Mouse (Mus musculus): ENCODE data around the gene Gm10277. TPM values are rescaled to one million over a fixed set of nuclear protein-coding genes. Genes with fewer than 3 reads are reported as not detected.

Gene Gm10277
- polyA plus RNA-seq, 1 experiment from 2014 or later = 1.4 TPM

DNA sequence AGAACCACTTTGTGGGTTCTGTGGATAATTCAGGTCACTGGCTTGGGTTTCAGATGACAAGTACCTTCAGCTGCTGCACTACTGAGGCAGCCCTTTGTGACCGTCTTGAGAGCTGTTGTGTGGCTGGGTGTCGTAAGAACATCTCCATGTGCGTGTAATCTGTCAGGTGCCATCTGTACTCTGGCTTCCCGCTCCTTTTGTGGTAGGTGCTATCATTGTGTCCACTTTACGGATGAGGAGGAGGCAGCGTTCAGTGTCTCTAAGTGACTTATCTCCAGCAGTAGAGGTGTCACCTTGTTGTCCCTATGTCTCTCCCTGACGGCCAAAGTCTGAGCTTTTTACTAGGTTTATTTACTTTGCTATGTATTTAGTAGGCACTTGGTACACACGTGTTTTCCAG is 17.2 kb downstream of the Gm10277 start:
- no peak overlapping the region for H3K4me3 ChIP-seq (replicated peaks; ENCODE audit: low read length)
- no peaks in the 10 kb centered on the region for H3K36me3 ChIP-seq (ENCODE audit: control insufficient read depth, insufficient read depth, low read length)
- H3K4me1 ChIP-seq (ENCODE audit: control insufficient read depth, insufficient read depth, low read length) = peaks cover 24% of the 10 kb centered on the region
- no peak overlapping the region for H3K27ac ChIP-seq (ENCODE audit: low read length)
- H3K9ac ChIP-seq (ENCODE audit: low read length) = no peak overlapping the region
- no peak for ATAC-seq (ENCODE audit: insufficient read depth, low FRiP score)
- no peak overlapping the region for H3K4me2 ChIP-seq (ENCODE audit: low read depth, low read length)
- WGBS = 70% methylated on average over 8 of the region's 8 CpGs
- no peaks in the 10 kb centered on the region for H3K9me3 ChIP-seq (replicated peaks; ENCODE audit: control insufficient read depth, low read length)
- H3K27me3 ChIP-seq (ENCODE audit: control insufficient read depth, insufficient read depth, low read length) = no peaks in the 10 kb centered on the region

DNA sequence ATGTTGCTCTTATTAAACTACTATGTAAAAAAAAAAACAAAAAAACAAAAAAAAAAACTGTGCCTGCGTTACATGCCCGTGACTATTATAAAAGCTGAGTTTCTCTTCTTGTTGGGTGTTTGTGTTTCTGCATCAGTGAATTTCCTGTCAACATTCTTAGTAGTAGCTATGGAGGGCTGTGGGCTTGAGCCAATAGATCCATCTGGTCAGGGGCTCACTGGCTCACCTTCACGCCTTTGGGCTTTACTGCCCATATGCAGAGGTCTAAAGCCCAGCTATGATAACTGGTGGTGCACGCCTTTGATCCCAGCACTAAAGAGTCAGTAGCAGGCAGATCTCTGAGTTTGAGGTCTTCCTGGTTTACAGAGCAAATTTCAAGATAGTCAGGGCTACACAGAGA is 18.1 kb downstream of the Gm10277 start:
- no peak overlapping the region for H3K4me3 ChIP-seq (replicated peaks; ENCODE audit: low read length)
- H3K4me1 ChIP-seq (ENCODE audit: control insufficient read depth, insufficient read depth, low read length) = peaks cover 30% of the 10 kb centered on the region
- 78% methylated on average over 4 of the region's 4 CpGs for WGBS
- no peaks in the 10 kb centered on the region for H3K36me3 ChIP-seq (ENCODE audit: control insufficient read depth, insufficient read depth, low read length)
- no peaks in the 10 kb centered on the region for H3K27me3 ChIP-seq (ENCODE audit: control insufficient read depth, insufficient read depth, low read length)
- no peak overlapping the region for H3K27ac ChIP-seq (ENCODE audit: low read length)
- H3K9me3 ChIP-seq (replicated peaks; ENCODE audit: control insufficient read depth, low read length) = no peaks in the 10 kb centered on the region
- ATAC-seq (ENCODE audit: insufficient read depth, low FRiP score) = no peak
- no peak overlapping the region for H3K4me2 ChIP-seq (ENCODE audit: low read depth, low read length)
- no peak overlapping the region for H3K9ac ChIP-seq (ENCODE audit: low read length)

DNA sequence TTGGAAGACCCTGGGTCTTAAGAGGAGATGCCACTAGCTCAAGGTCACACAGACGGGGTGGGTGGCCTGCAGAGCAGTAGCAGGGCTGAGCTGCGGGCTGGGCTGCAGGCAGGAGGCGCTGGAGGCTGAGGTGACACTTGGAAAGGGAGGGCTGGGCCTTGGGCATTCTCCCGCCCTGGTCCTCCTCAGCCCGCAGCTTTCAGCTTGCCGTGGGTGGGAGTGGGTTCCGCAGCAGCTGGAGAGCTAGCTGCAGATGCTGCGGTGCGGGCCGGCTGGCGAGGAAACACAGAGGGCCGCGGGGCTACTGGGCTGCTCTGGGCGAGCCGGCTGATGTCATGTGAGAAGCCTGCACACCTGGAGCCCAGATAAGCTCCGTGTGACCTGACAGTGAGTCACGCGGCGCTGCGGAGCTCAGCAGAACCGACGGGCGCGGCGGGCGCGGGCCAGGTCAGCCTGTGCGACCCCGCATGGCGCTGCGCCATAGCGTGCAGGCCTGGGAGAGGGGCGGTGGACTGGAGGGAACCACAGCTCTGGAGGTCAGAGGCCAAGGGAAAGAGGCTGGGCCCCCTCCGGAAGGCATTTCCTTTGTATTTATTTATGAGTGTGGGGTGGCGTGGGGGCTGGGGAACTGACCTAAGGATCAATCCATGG is 21.1 kb downstream of the Gm10277 start:
- ATAC-seq (ENCODE audit: insufficient read depth, low FRiP score) = peak; percentile 68
- 3% methylated on average over 35 of the region's 35 CpGs for WGBS
- Histone ChIP-seq H3K4me3 (replicated peaks; ENCODE audit: low read length) (peak overlapping the region; percentile 48), H3K9ac (ENCODE audit: low read length) (peak overlapping the region; percentile 69), H3K4me1 (ENCODE audit: control insufficient read depth, insufficient read depth, low read length) (peaks cover 35% of the 10 kb centered on the region), H3K9me3 (replicated peaks; ENCODE audit: control insufficient read depth, low read length) (no peaks in the 10 kb centered on the region), H3K4me2 (ENCODE audit: low read depth, low read length) (peak overlapping the region; percentile 64), H3K27ac (ENCODE audit: low read length) (peak overlapping the region; percentile 73), H3K36me3 (ENCODE audit: control insufficient read depth, insufficient read depth, low read length) (no peaks in the 10 kb centered on the region), H3K27me3 (ENCODE audit: control insufficient read depth, insufficient read depth, low read length) (no peaks in the 10 kb centered on the region)

DNA sequence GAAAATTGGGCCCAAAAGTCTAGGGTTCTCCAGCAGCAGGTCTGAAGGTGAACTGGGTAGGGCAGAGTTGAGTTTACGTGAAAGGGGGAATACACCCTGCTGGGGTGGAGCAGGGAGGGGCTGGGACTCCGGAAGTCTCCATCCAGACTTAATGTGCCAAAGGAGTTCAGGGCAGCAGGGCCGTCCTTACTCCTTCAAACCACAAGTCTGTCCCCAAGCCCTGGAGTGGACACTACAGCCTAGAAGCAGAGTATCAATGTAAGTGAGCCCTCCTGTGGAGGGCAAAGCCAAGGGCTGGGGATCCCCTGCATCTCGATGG is 22.1 kb downstream of the Gm10277 start:
- Histone ChIP-seq H3K4me1 (ENCODE audit: control insufficient read depth, insufficient read depth, low read length) (peaks cover 35% of the 10 kb centered on the region), H3K27me3 (ENCODE audit: control insufficient read depth, insufficient read depth, low read length) (no peaks in the 10 kb centered on the region), H3K4me2 (ENCODE audit: low read depth, low read length) (peak overlapping the region; percentile 64), H3K9me3 (replicated peaks; ENCODE audit: control insufficient read depth, low read length) (no peaks in the 10 kb centered on the region), H3K9ac (ENCODE audit: low read length) (peak overlapping the region; percentile 36; the same call in 1 of the 2 replicates), H3K4me3 (replicated peaks; ENCODE audit: low read length) (0 out of 2 replicates have a peak overlapping the region, but pooled peaks have one; percentile 9), H3K27ac (ENCODE audit: low read length) (peak overlapping the region; percentile 73), H3K36me3 (ENCODE audit: control insufficient read depth, insufficient read depth, low read length) (no peaks in the 10 kb centered on the region)
- peak; percentile 14; the same call in 1 of the 2 replicates for ATAC-seq (ENCODE audit: insufficient read depth, low FRiP score)
- 45% methylated on average over 4 of the region's 4 CpGs for WGBS

DNA sequence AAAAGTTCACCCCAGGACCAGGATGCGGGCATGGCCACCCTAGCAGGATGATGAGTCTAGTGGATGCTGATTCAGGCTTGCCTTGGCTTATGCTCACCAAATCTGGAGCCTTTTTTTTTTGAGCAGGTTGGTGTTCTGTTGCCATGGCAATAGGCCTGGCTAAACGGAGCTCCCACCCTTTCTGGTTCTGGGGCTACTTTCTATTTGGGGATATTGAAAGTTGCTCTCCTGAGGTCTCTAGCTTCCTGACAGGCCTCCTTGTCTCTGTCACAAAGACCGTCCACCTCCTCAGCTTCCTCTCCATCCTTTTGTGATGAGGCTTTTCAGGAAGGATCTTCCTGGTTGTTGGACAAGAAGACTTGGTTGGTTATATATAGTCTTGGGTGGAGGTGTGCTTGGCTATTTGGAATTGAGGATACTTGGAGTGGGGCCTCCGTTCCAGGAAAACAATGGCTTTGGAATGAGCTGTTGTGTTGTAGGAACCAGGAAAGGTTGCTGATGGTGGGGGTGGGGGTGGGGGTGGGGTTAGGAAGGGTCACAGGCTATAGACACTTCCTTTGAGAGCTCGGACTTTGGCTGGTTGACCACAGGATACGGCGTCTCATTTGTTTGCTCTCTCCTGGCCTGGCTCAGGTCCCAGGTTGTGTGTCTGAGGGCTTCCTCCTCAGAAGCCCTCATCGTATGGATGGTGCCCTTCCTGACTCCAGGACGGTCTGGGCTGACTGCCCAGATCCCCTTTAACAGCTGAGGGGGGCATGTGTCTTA is 22.7 kb downstream of the Gm10277 start:
- Histone ChIP-seq H3K27ac (ENCODE audit: low read length) (peak overlapping the region; percentile 90), H3K9me3 (replicated peaks; ENCODE audit: control insufficient read depth, low read length) (no peaks in the 10 kb centered on the region), H3K4me3 (replicated peaks; ENCODE audit: low read length) (peak overlapping the region; percentile 91; the same call in 1 of the 2 replicates), H3K27me3 (ENCODE audit: control insufficient read depth, insufficient read depth, low read length) (no peaks in the 10 kb centered on the region), H3K4me2 (ENCODE audit: low read depth, low read length) (peak overlapping the region; percentile 74), H3K36me3 (ENCODE audit: control insufficient read depth, insufficient read depth, low read length) (no peaks in the 10 kb centered on the region), H3K4me1 (ENCODE audit: control insufficient read depth, insufficient read depth, low read length) (peaks cover 35% of the 10 kb centered on the region), H3K9ac (ENCODE audit: low read length) (peak overlapping the region; percentile 96; the same call in 1 of the 2 replicates)
- WGBS = 47% methylated on average over 9 of the region's 9 CpGs
- ATAC-seq (ENCODE audit: insufficient read depth, low FRiP score) = peak; percentile 3; the same call in 1 of the 2 replicates

DNA sequence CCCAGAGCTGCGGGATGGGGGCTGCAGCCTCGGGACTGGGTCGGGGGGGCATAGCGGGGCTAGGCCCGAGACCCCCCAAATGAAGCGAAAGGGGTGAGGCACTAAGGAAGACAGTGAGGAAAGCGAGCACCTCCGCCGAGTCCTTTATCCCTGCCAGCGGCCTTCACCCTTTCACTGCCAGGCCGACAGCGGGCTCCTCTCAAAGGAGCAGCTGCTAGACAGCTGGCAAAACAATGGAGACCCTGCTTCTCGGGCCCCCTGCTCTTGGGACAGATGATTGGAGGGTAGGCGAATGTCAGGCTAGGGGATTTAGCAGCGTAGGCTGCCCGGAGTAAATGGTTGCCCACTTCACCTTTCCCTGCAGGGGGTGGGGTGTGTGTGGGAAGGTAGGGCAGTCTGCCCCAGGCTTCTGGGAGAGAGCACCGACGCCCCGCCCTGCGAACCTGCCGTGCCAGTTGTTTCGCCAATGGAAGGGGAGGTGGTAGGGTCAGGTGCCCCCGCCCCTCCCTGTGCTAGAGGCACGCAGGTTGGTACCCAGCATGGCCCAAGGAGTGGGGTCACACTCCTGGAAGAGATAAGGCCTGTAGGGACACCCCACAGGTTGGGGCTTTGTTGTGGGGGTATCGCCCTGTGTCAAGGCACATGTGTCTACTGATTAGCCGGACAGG is 23.7 kb downstream of the Gm10277 start:
- Histone ChIP-seq H3K4me2 (ENCODE audit: low read depth, low read length) (peak overlapping the region; percentile 74), H3K4me1 (ENCODE audit: control insufficient read depth, insufficient read depth, low read length) (peaks cover 35% of the 10 kb centered on the region), H3K9ac (ENCODE audit: low read length) (peak overlapping the region; percentile 96), H3K27ac (ENCODE audit: low read length) (peak overlapping the region; percentile 90), H3K27me3 (ENCODE audit: control insufficient read depth, insufficient read depth, low read length) (no peaks in the 10 kb centered on the region), H3K4me3 (replicated peaks; ENCODE audit: low read length) (peak overlapping the region; percentile 91), H3K36me3 (ENCODE audit: control insufficient read depth, insufficient read depth, low read length) (no peaks in the 10 kb centered on the region), H3K9me3 (replicated peaks; ENCODE audit: control insufficient read depth, low read length) (no peaks in the 10 kb centered on the region)
- peak; percentile 39 for ATAC-seq (ENCODE audit: insufficient read depth, low FRiP score)
- WGBS = 8% methylated on average over 26 of the region's 26 CpGs

DNA sequence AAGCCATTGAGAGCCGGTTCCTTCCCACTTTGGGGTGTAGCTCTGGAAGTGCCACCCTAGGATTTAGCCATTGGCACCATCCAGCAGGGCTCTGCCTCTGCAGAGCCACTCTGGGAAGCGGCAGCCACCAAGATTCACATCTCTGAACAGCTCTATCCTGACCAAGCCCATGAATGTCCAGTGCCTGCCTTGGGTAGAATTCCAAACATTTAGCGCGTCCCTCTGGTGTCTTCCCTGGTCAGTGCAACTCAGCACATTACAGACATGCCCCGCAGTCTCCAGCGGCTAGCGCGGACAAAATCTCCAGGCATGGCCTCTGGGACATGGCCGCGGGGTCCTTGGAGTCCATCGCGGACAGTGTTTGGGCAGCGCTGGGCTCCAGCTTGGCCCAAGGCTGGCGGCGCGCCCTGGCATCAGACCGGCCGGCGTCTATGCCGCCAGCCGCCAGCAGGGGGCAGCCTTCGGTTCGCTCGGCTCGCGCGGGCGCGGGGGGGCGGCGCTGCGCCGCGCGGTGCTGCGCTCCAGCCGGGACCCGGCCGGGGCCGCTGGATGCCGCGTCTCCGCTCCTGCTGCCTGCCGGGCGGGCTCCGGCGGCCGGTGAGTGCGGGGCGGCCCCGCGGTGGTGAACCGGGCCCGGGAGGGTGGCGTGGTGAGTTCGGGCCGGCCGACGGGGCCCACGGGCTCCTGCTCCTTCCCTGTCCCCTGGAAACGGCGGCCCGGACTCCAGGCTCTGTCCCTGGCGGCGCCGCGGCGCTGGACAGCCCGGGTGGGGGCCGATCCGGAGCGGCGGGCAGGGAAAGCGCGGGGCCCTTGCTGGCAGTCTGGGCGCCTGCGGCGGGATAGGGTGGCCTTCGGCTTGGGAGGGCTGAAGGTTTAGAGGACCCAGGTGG is 24.5 kb downstream of the Gm10277 start, which contains the start of gene Myo18a:
TSS of gene Myo18a (plus strand) at position 464 of the 890 bp plus-strand sequence.
- Histone ChIP-seq H3K9ac (ENCODE audit: low read length) (peak within 1 kb of the TSS; percentile 96), H3K27me3 (ENCODE audit: control insufficient read depth, insufficient read depth, low read length) (no peaks in the 10 kb centered on the region), H3K36me3 (ENCODE audit: control insufficient read depth, insufficient read depth, low read length) (no peaks in the 10 kb centered on the region), H3K4me2 (ENCODE audit: low read depth, low read length) (peak within 1 kb of the TSS; percentile 74), H3K9me3 (replicated peaks; ENCODE audit: control insufficient read depth, low read length) (no peaks in the 10 kb centered on the region), H3K4me1 (ENCODE audit: control insufficient read depth, insufficient read depth, low read length) (peaks cover 35% of the 10 kb centered on the region), H3K27ac (ENCODE audit: low read length) (peak within 1 kb of the TSS; percentile 90), H3K4me3 (replicated peaks; ENCODE audit: low read length) (peak within 1 kb of the TSS; percentile 91)
- peak; percentile 73 for ATAC-seq (ENCODE audit: insufficient read depth, low FRiP score)
- 2% methylated on average over 69 of the region's 79 CpGs for WGBS

DNA sequence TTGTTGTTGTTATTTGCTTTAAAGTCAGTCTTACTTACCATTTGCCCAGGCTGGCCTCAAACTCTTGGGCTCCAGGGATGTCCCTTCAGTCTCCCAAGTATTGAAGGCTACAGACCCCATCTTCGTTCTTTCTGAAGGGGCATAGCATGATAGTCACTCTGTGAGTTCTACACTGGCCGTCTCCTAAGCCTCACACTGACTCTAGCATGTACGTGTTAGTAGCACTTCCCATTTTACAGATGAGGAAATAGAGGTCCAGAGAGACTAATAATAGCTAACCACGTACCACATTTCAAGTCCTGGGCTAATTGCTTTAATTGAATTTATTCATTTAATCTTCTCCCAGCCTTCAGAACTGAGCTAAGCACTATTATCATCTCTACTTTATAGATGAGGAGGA is 27.5 kb downstream of the Gm10277 start:
- H3K27ac ChIP-seq (ENCODE audit: low read length) = no peak overlapping the region
- no peak overlapping the region for H3K9ac ChIP-seq (ENCODE audit: low read length)
- no peaks in the 10 kb centered on the region for H3K27me3 ChIP-seq (ENCODE audit: control insufficient read depth, insufficient read depth, low read length)
- no peaks in the 10 kb centered on the region for H3K36me3 ChIP-seq (ENCODE audit: control insufficient read depth, insufficient read depth, low read length)
- WGBS = 79% methylated on average over 4 of the region's 4 CpGs
- no peaks in the 10 kb centered on the region for H3K9me3 ChIP-seq (replicated peaks; ENCODE audit: control insufficient read depth, low read length)
- no peak overlapping the region for H3K4me2 ChIP-seq (ENCODE audit: low read depth, low read length)
- H3K4me3 ChIP-seq (replicated peaks; ENCODE audit: low read length) = no peak overlapping the region
- peaks cover 14% of the 10 kb centered on the region for H3K4me1 ChIP-seq (ENCODE audit: control insufficient read depth, insufficient read depth, low read length)
- no peak for ATAC-seq (ENCODE audit: insufficient read depth, low FRiP score)

Data from stomach, embryonic 16.5 days (tissue).